Mouse (Mus musculus): Measurements from ENCODE around the gene Atf2. TPM values are rescaled to one million over a fixed set of nuclear protein-coding genes. Genes with fewer than 3 reads are reported as not detected.

The Atf2 gene
- polyA plus RNA-seq, 1 experiment: 3.2 TPM

DNA sequence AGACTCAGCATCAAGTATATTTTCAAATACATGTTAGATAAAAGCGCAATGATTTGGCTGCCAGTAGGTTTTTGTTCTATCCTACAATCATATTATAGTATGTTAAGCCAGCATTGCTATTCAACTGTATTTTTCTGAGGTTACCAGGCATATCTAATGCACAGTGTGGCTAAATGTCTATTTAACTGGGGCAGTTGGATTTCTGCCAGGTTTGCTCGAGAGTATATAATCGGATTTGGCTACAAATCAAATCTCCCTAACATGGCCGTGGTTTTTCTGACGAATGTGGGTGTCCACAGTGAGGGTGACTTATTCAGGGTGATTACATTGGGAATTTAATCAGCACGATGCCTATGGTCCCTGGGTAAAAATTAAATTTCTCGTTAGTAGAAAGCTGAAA lies 112.6 kb downstream of the Atf2 start:
- TF ChIP-seq FLI1 (IDR thresholded peaks at IDR 0.05; ENCODE audit: low read length): no peak
- no peak for TF ChIP-seq GATA1 (IDR thresholded peaks at IDR 0.05; ENCODE audit: borderline replicate concordance, low read length)
- Histone ChIP-seq H3K9me3 (0 out of 2 replicates have a peak, but pooled peaks cover 4% of the 10 kb centered on the region), H3K4me1 (peaks cover 20% of the 10 kb centered on the region), H3K4me3 (replicated peaks) (no peak overlapping the region), H3K36me3 (replicated peaks; ENCODE audit: low read length) (no peaks in the 10 kb centered on the region), H3K27me3 (replicated peaks) (peaks cover 54% of the 10 kb centered on the region)

GRCm38 (mm10) chr2:73779016-73779595 lies 113.3 kb downstream of the Atf2 start:
- H3K4me1 ChIP-seq: peaks cover 23% of the 10 kb centered on the region
- no peaks in the 10 kb centered on the region for H3K36me3 ChIP-seq (replicated peaks; ENCODE audit: low read length)
- H3K4me3 ChIP-seq (replicated peaks): no peak overlapping the region
- TF ChIP-seq FLI1 (IDR thresholded peaks at IDR 0.05; ENCODE audit: low read length) (no peak), GATA1 (IDR thresholded peaks at IDR 0.05; ENCODE audit: borderline replicate concordance, low read length) (no peak)
- peaks cover 61% of the 10 kb centered on the region for H3K27me3 ChIP-seq (replicated peaks)
- H3K9me3 ChIP-seq: no peaks in the 10 kb centered on the region

- no peaks in the 10 kb centered on the region for H3K36me3 ChIP-seq (replicated peaks; ENCODE audit: low read length)
- H3K27me3 ChIP-seq (replicated peaks): peaks cover 77% of the 10 kb centered on the region
- H3K4me3 ChIP-seq (replicated peaks): no peak overlapping the region
- peaks cover 12% of the 10 kb centered on the region for H3K4me1 ChIP-seq
- H3K9me3 ChIP-seq: peaks cover 3% of the 10 kb centered on the region
- TF ChIP-seq GATA1 (IDR thresholded peaks at IDR 0.05; ENCODE audit: borderline replicate concordance, low read length) (no peak), FLI1 (IDR thresholded peaks at IDR 0.05; ENCODE audit: low read length) (no peak)
These were observed 115.5 kb downstream of the Atf2 start for GRCm38 (mm10) chr2:73776936-73777335.

DNA sequence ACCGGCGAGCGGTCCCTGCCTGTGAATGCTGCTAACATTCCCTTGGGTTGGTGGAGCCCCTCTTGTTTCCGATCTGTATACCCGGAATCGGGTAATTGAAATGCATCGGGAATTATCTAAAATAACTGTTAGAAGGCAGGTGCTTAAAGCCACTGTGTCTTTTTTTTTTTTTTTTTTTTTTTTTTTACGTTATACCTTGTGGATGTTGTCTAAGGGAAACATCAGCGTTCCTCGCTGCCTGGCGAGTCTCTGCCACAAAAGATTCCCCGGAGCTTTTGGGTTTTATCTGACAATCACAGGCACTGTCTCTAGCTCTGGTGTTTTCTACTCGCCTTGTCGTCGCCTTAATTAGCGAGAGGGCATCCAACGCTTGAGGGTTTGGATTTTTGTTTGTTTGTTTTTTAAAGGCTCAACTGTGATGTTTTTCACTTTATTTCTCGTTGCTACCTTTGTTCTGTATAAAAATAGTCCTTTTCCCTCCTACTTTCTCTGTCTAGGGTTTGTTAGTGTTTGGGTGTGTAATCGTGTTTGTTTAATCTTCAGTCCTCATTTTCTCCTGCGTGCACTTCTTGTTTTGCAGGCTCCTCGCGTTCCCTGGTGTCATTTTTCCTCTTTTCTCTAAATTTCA lies 116.6 kb downstream of the Atf2 start:
- no peak for TF ChIP-seq GATA1 (IDR thresholded peaks at IDR 0.05; ENCODE audit: borderline replicate concordance, low read length)
- TF ChIP-seq FLI1 (IDR thresholded peaks at IDR 0.05; ENCODE audit: low read length): no peak
- Histone ChIP-seq H3K4me1 (peaks cover 11% of the 10 kb centered on the region), H3K4me3 (replicated peaks) (peak overlapping the region; percentile 91), H3K27me3 (replicated peaks) (peaks cover 78% of the 10 kb centered on the region), H3K36me3 (replicated peaks; ENCODE audit: low read length) (no peaks in the 10 kb centered on the region), H3K9me3 (peaks cover 5% of the 10 kb centered on the region)

GRCm38 (mm10) chr2:73774786-73775682 lies 117.4 kb downstream of the Atf2 start, which contains the start of gene Chn1:
Chn1 (minus strand) TSS chr2:73775346.
- peak within 1 kb of the TSS; percentile 91 for H3K4me3 ChIP-seq (replicated peaks)
- H3K4me1 ChIP-seq: peaks cover 11% of the 10 kb centered on the region
- H3K36me3 ChIP-seq (replicated peaks; ENCODE audit: low read length): no peaks in the 10 kb centered on the region
- peaks cover 74% of the 10 kb centered on the region for H3K27me3 ChIP-seq (replicated peaks)
- TF ChIP-seq GATA1 (IDR thresholded peaks at IDR 0.05; ENCODE audit: borderline replicate concordance, low read length) (no peak), FLI1 (IDR thresholded peaks at IDR 0.05; ENCODE audit: low read length) (no peak)
- H3K9me3 ChIP-seq: peaks cover 5% of the 10 kb centered on the region

DNA sequence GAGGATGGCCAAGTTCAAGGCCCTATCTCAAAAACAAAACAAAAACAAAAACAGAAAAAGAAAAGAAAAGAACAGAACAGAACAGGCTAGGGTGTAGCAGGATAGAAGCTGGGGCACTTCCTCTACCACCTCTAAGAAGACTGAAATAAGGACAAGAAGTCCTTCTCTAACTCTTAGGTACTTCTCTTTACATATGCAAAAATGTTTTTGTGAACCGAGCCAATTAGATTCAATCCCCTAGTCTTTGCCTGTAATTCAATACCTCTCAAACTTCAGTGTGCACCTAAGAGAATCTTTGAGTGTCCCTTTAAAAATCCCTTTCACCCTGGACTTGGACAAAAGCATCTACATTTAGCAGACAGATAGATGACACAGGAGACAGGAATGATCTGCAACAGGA lies 119.5 kb downstream of the Atf2 start:
- Histone ChIP-seq H3K4me3 (replicated peaks) (no peak overlapping the region), H3K4me1 (peaks cover 11% of the 10 kb centered on the region), H3K36me3 (replicated peaks; ENCODE audit: low read length) (no peaks in the 10 kb centered on the region), H3K9me3 (peaks cover 9% of the 10 kb centered on the region), H3K27me3 (replicated peaks) (peaks cover 68% of the 10 kb centered on the region)
- TF ChIP-seq FLI1 (IDR thresholded peaks at IDR 0.05; ENCODE audit: low read length): no peak
- no peak for TF ChIP-seq GATA1 (IDR thresholded peaks at IDR 0.05; ENCODE audit: borderline replicate concordance, low read length)

DNA sequence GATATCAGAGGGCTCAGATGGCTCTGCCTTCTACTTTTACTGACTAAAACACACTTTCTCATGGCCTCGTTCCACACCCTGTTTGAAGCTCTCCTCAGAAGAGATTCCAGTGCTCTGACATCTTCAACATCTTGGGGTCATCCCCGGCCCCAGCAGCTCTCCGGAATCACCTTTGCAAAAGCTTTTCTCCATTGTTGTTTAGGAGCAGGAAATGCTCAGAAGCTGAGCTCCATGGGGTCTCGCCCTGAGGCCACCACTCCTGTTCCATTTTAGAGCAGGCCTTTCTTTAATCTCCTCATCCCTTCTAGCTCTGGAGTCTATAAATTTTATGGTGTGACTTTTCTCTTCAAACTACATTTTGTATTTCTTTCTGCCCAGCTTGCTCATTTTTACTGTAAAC lies 123.8 kb downstream of the Atf2 start:
- Histone ChIP-seq H3K9me3 (peaks cover 12% of the 10 kb centered on the region), H3K4me1 (no peaks in the 10 kb centered on the region; the same call in none of the 2 replicates), H3K4me3 (replicated peaks) (no peak overlapping the region), H3K27me3 (replicated peaks) (peaks cover 36% of the 10 kb centered on the region), H3K36me3 (replicated peaks; ENCODE audit: low read length) (no peaks in the 10 kb centered on the region)
- TF ChIP-seq FLI1 (IDR thresholded peaks at IDR 0.05; ENCODE audit: low read length): no peak
- TF ChIP-seq GATA1 (IDR thresholded peaks at IDR 0.05; ENCODE audit: borderline replicate concordance, low read length): no peak

Other genes starting within 250 kb of the Atf2 start
- 1.1 TPM in 1 of 2 replicates, not detected in the other for gene Chn1, start 117.3 kb downstream of the Atf2 start, polyA plus RNA-seq (2012; ENCODE audit: insufficient read depth, low replicate concordance)
- 451 and 1,553 TPM in 2 replicates for gene Atp5g3, start 18.7 kb upstream of the Atf2 start, polyA plus RNA-seq (2012; ENCODE audit: insufficient read depth, low replicate concordance)

Measured in megakaryocyte, embryonic 14.5 days (primary cell).